ENCODE assay signal across 8 mouse cellular contexts in the genomic region with DNA sequence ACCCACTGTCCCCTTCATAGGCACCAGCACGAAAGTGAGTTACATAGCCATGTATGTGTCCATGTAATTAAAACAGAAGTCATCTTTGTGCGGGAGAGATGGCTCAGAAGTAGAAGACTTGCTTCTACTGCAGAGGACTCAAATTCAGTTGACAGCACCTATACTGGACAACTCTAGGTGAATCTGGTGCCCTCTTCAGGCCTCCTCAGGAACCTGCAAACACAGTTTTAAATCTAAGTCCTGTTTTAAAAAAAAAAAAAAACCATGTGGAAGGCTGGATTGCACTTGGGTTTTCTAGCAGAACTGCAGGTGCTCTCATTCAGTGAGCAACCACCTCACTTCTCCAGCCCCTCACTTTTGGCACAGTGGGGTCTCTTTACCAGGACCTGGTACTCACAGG. TPM values are rescaled to one million over a fixed set of nuclear protein-coding genes. Genes with fewer than 3 reads are reported as not detected.
A peak's percentile ranks its signal among the peaks of the same experiment; 100 is the strongest.
DNase-seq lines count a peak whose midpoint lies in the region; ATAC-seq lines count a peak whose summit lies in the region.

No protein-coding gene starts in this region.

- no peaks in the 10 kb centered on the region for H3K9me3 ChIP-seq in liver, embryonic 13.5 days (replicated peaks)

- DNase-seq in adrenal gland, postnatal 10 days: peak; percentile 37
- DNase-seq in adrenal gland, postnatal 25 days: no peak
- DNase-seq in left cerebral cortex, postnatal 14 days (ENCODE audit: low spot score in 2 of 2): peak; percentile 27 to 43
- no peak for DNase-seq in left cerebral cortex, adult 8-10 months (ENCODE audit: low spot score in 2 of 2)
- peak; percentile 49 to 69 for DNase-seq in cerebellum, postnatal 25 days
- peak; percentile 24 for DNase-seq in liver, embryonic 13.5 days
- DNase-seq in c-Kit-positive CD71-positive TER-119-positive erythroid progenitor cells, embryonic 14.5 days (ENCODE audit: low spot score): no peak
- DNase-seq in layer of hippocampus, postnatal 36 days: no peak

- H3K4me1 ChIP-seq in liver, embryonic 13.5 days (replicated peaks): peaks cover 26% of the 10 kb centered on the region

- intact Hi-C loops in left cerebral cortex, postnatal 14 days (cut with DNase I): loop anchor here (10.0 kb wide), 1 partner anchor 189 kb away; no protein-coding TSS in a partner anchor

- no peak overlapping the region for H3K4me2 ChIP-seq in liver, embryonic 13.5 days

- no peak overlapping the region for H3K27ac ChIP-seq in liver, embryonic 13.5 days

- H3K27me3 ChIP-seq in liver, embryonic 13.5 days: no peaks in the 10 kb centered on the region

- H3K36me3 ChIP-seq in liver, embryonic 13.5 days: no peaks in the 10 kb centered on the region

- 51% methylated on average over 2 of the region's 2 CpGs for WGBS in liver, embryonic 13.5 days (ENCODE audit: insufficient replicate concordance)

- H3K4me3 ChIP-seq in liver, embryonic 13.5 days (replicated peaks): no peak overlapping the region

- H3K9ac ChIP-seq in liver, embryonic 13.5 days: no peak overlapping the region

- ATAC-seq in liver, embryonic 13.5 days (ENCODE audit: low read depth): peak; percentile 49; the same call in 1 of the 2 replicates

RNA-seq across cellular contexts. Expression of gene Zfp704, which starts 16.1 kb away (rescaled TPM):
- 10 to 100 TPM; 17.8 to 20.3 TPM for total RNA-seq in adrenal gland, postnatal 10 days (2021)
- total RNA-seq in adrenal gland, postnatal 25 days (2021): 13.6 and 18.7 TPM in 2 replicates
- total RNA-seq in left cerebral cortex, postnatal 14 days (2021): 10 to 100 TPM; 36.2 to 38.4 TPM
- 10 to 100 TPM; 26.7 to 38.5 (median 30.3) TPM for total RNA-seq in left cerebral cortex, adult 8-10 months (2022)
- polyA plus RNA-seq in liver, embryonic 13.5 days (2015; fragmentation: Nextera tagmentation; extraction: Ambion mirVana): 0.98 and 1.2 TPM in 2 replicates
- 10 to 100 TPM; 32.2 to 34.7 TPM for total RNA-seq in layer of hippocampus, postnatal 36 days (2021)

Comparison
In these comparisons a context has a peak if more than half of its experiments do, and no peak if none do; other contexts are left out.
1. DNase-seq: peak in adrenal gland, postnatal 10 days (single experiment), left cerebral cortex, postnatal 14 days (2 of 2), cerebellum, postnatal 25 days (2 of 2) and liver, embryonic 13.5 days (single experiment); none in adrenal gland, postnatal 25 days (single experiment), left cerebral cortex, adult 8-10 months (0 of 2), c-Kit-positive CD71-positive TER-119-positive erythroid progenitor cells, embryonic 14.5 days (single experiment) and layer of hippocampus, postnatal 36 days (0 of 2).